Mouse (Mus musculus) forebrain, embryonic 14.5 days (tissue): Measurements from ENCODE around the gene Gzmm. TPM values are rescaled to one million over a fixed set of nuclear protein-coding genes. Genes with fewer than 3 reads are reported as not detected.

ENCODE experiments used
- ATAC-seq: fragments of 200-750 bp; cut with Nextera tagmentation; 2 replicates; pipeline ENCODE4 v1.8.0; 2017; ENCODE audit warnings: mild to moderate bottlenecking, moderate library complexity
- DNase-seq: peaks from one replicate; pipeline ENCODE4 v3.0.0-alpha.2; 2015; ENCODE audit warnings: low spot score
- H3K27ac ChIP-seq: fragments of 300-500 bp; sonication (generic); 2 replicates; pipeline ENCODE4 v1.5.1; 2014; ENCODE audit warnings: low read depth, mild to moderate bottlenecking, control low read depth, low read length, moderate library complexity
- H3K27me3 ChIP-seq: fragments of 300-500 bp; sonication (generic); replicated peaks from 2 replicates; pipeline ENCODE4 v1.6.1; 2014; ENCODE audit warnings: low read length, control low read depth, mixed read lengths; ENCODE audit not compliant: control insufficient read depth, insufficient read depth
- H3K36me3 ChIP-seq: fragments of 300-500 bp; sonication (generic); 2 replicates; pipeline ENCODE4 v1.6.1; 2014; ENCODE audit warnings: low read length, control low read depth; ENCODE audit not compliant: control insufficient read depth, insufficient read depth
- H3K4me1 ChIP-seq: fragments of 300-500 bp; sonication (generic); 2 replicates; pipeline ENCODE4 v1.6.1; 2014; ENCODE audit warnings: antibody characterized with exemption, low read length, control low read depth; ENCODE audit not compliant: control insufficient read depth, insufficient read depth
- H3K4me2 ChIP-seq: fragments of 300-500 bp; sonication (generic); 2 replicates; pipeline ENCODE4 v1.6.1; 2014; ENCODE audit warnings: mild to moderate bottlenecking, control low read depth, low read length
- H3K4me3 ChIP-seq: fragments of 300-500 bp; sonication (generic); 2 replicates; pipeline ENCODE4 v1.5.1; 2014; ENCODE audit warnings: low read depth, low read length, control low read depth
- H3K9ac ChIP-seq: fragments of 300-500 bp; sonication (generic); 2 replicates; pipeline ENCODE4 v1.6.1; 2014; ENCODE audit warnings: mild to moderate bottlenecking, low read length, control low read depth, moderate library complexity
- H3K9me3 ChIP-seq: fragments of 300-500 bp; sonication (generic); replicated peaks from 2 replicates; pipeline ENCODE4 v1.6.1; 2016; ENCODE audit warnings: low read length, control low read depth, mixed read lengths; ENCODE audit not compliant: control insufficient read depth
- WGBS: fragments of 180-500 bp; shearing (Covaris S2); extraction: QIAGEN DNeasy Blood & Tissue Kit; methylation state at CpG from one replicate; pipeline ENCODE4 v1.1.7; 2014; 5-methylcytosine and 5-hydroxymethylcytosine counted together
- polyA plus RNA-seq: library from polyadenylated mRNA; unstranded; fragments of >200 nt; fragmentation: Nextera tagmentation; extraction: Ambion mirVana; gene quantifications from 2 replicates; pipeline ENCODE4 v1.2.1, GENCODE M21; 2014

Gzmm gene
- polyA plus RNA-seq, 1 experiment from 2014 or later: 1.5 TPM

GRCm38 (mm10) chr10:79665051-79665450 lies 23.8 kb upstream of the Gzmm start:
- Histone ChIP-seq H3K4me1 (peaks cover 4% of the 10 kb centered on the region), H3K9me3 (no peaks in the 10 kb centered on the region), H3K4me2 (no peak overlapping the region), H3K36me3 (no peaks in the 10 kb centered on the region), H3K9ac (no peak overlapping the region), H3K27ac (no peak overlapping the region), H3K4me3 (no peak overlapping the region), H3K27me3 (no peaks in the 10 kb centered on the region)
- ATAC-seq: no peak
- 86% methylated on average over 8 of the region's 8 CpGs for WGBS
- no peak for DNase-seq

GRCm38 (mm10) chr10:79666493-79666892 lies 22.3 kb upstream of the Gzmm start:
- Histone ChIP-seq H3K4me3 (no peak overlapping the region), H3K4me1 (peaks cover 12% of the 10 kb centered on the region), H3K4me2 (no peak overlapping the region), H3K9me3 (no peaks in the 10 kb centered on the region), H3K27ac (no peak overlapping the region), H3K9ac (no peak overlapping the region), H3K36me3 (no peaks in the 10 kb centered on the region), H3K27me3 (no peaks in the 10 kb centered on the region)
- DNase-seq: no peak
- WGBS: 69% methylated on average over 9 of the region's 9 CpGs
- no peak for ATAC-seq

GRCm38 (mm10) chr10:79668076-79668475 lies 20.7 kb upstream of the Gzmm start:
- Histone ChIP-seq H3K27me3 (no peaks in the 10 kb centered on the region), H3K4me1 (peaks cover 12% of the 10 kb centered on the region), H3K4me2 (peak overlapping the region; percentile 97), H3K9ac (0 out of 2 replicates have a peak overlapping the region, but pooled peaks have one; percentile 43), H3K36me3 (0 out of 2 replicates have a peak, but pooled peaks cover 2% of the 10 kb centered on the region), H3K4me3 (peak overlapping the region; percentile 93), H3K27ac (peak overlapping the region; percentile 55; the same call in 1 of the 2 replicates), H3K9me3 (no peaks in the 10 kb centered on the region)
- 82% methylated on average over 5 of the region's 5 CpGs for WGBS
- DNase-seq (no peak), ATAC-seq (no peak)

GRCm38 (mm10) chr10:79668771-79669575 lies 19.8 kb upstream of the Gzmm start, which contains the start of gene Tpgs1:
TSS of gene Tpgs1 (plus strand) at chr10:79669369.
- ATAC-seq: peak; percentile 90
- under 1% methylated on average over 45 of the region's 45 CpGs for WGBS
- Histone ChIP-seq H3K27me3 (no peaks in the 10 kb centered on the region), H3K36me3 (0 out of 2 replicates have a peak, but pooled peaks cover 2% of the 10 kb centered on the region), H3K4me2 (peak within 1 kb of the TSS; percentile 97), H3K4me1 (peaks cover 12% of the 10 kb centered on the region), H3K9me3 (no peaks in the 10 kb centered on the region), H3K4me3 (peak within 1 kb of the TSS; percentile 93), H3K9ac (peak within 1 kb of the TSS; percentile 93), H3K27ac (peak within 1 kb of the TSS; percentile 95)
- peak; percentile 96 for DNase-seq

GRCm38 (mm10) chr10:79669576-79670057 lies 19.2 kb upstream of the Gzmm start:
- Histone ChIP-seq H3K4me3 (peak overlapping the region; percentile 93), H3K9me3 (no peaks in the 10 kb centered on the region), H3K9ac (peak overlapping the region; percentile 93), H3K4me2 (peak overlapping the region; percentile 97), H3K36me3 (0 out of 2 replicates have a peak, but pooled peaks cover 2% of the 10 kb centered on the region), H3K4me1 (peaks cover 12% of the 10 kb centered on the region), H3K27me3 (no peaks in the 10 kb centered on the region), H3K27ac (peak overlapping the region; percentile 95)
- peak; percentile 90 for DNase-seq
- under 1% methylated on average over 46 of the region's 47 CpGs for WGBS
- peak; percentile 67 for ATAC-seq

DNA sequence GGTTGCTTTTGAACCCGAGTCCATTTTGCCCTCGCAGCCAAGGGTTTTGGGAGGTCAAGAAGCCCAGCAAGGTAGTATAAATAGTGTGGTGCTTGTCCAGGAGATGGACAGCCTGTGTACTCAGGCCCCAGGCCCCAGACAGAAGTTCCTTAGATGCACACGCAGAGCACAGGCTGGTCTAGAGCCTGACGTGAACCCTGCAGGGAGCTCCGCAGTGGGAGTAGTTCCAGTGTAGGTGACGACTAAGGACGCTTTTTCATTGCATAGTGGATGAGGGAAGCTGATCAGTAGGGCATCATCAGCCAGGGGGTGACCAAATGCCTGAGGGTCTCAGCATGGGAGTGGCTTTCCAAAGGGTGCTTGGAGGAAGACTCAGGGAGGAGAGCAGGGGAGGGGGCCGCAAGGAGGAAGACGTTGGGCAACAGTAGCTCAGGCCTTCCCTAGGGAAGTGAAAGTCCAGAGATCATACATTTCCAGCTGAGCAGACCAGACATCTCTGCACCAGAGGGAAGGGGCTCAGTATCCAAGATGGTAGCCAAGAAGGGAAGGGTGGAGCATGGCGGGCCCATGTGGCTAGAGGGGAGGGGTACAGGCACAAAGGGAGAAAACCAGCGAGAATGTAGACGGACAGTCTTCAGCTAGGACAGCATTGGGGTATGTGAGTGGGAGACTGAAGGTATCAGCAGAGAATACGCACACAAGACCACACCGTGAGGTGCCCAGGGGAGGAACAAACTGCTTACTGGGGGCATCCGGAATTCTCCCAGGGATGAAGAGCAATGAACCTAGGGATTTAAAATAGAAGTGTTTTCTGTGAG lies 18.5 kb upstream of the Gzmm start:
- no peak for DNase-seq
- Histone ChIP-seq H3K4me3 (peak overlapping the region; percentile 93), H3K27ac (peak overlapping the region; percentile 29; the same call in 1 of the 2 replicates), H3K9ac (peak overlapping the region; percentile 93), H3K27me3 (no peaks in the 10 kb centered on the region), H3K9me3 (no peaks in the 10 kb centered on the region), H3K4me2 (peak overlapping the region; percentile 97), H3K4me1 (peaks cover 12% of the 10 kb centered on the region), H3K36me3 (peaks cover 2% of the 10 kb centered on the region; the same call in 1 of the 2 replicates)
- peak; percentile 2; the same call in 1 of the 2 replicates for ATAC-seq
- 32% methylated on average over 15 of the region's 15 CpGs for WGBS

DNA sequence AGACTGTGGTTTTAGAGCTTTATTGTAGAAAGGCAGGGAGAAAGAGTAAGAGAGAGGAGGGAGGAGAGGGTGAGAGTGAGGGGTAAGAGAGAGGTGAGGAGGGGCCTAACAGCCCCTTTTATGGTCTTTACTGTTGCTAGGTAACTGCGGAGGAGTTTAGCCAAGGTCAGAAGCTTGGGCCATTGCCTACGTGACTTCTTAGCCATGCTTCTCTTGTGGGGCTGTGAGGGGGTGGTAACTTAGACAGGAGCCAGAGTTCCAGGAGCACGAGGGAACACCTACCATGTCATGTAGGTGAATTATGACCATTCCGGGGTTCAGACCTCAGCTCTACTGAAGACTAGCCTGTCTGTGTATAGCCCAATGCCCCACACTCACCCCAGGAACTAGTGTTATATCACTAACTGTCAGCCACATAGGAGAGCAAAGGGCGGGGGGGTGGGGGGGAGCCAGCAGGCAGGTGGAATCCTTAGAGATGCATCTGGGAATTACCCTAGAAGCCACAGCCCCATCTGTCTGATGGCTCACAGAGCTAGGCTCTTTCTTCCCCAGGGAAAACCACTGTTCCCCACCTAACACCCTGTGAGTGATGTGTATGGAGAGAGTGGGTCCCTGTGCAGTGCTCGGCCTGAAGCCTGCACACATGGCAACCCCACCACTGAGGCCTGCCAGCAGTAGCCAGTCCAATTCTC lies 17.3 kb upstream of the Gzmm start:
- Histone ChIP-seq H3K27me3 (no peaks in the 10 kb centered on the region), H3K9ac (no peak overlapping the region), H3K4me2 (no peak overlapping the region), H3K27ac (no peak overlapping the region), H3K4me3 (no peak overlapping the region), H3K4me1 (peaks cover 12% of the 10 kb centered on the region), H3K9me3 (no peaks in the 10 kb centered on the region), H3K36me3 (peaks cover 11% of the 10 kb centered on the region; the same call in 1 of the 2 replicates)
- no peak for DNase-seq
- 82% methylated on average over 6 of the region's 6 CpGs for WGBS
- no peak for ATAC-seq

DNA sequence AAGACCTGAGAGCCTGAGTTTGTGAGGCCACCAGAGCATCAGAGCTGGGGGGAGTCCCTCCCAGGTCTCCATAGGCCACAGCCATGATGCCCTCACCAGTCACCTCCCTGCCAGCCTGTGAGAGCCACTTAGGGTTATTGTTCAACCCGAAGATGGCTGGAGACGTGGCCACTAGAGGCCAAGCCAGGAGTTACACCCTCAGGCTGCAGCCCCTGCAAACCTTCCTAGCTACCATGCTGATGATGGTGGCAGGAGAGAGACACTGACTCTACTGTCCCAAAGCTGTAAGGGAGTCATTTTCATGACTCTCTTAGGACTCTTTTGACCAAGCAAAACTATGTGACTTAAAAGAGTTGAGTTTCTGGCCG lies 16.7 kb upstream of the Gzmm start:
- Histone ChIP-seq H3K9me3 (no peaks in the 10 kb centered on the region), H3K36me3 (peaks cover 11% of the 10 kb centered on the region; the same call in 1 of the 2 replicates), H3K4me3 (no peak overlapping the region), H3K4me1 (peaks cover 12% of the 10 kb centered on the region), H3K9ac (no peak overlapping the region), H3K27ac (no peak overlapping the region), H3K4me2 (no peak overlapping the region), H3K27me3 (no peaks in the 10 kb centered on the region)
- WGBS: 68% methylated on average over 3 of the region's 3 CpGs
- DNase-seq: no peak
- no peak for ATAC-seq
